Mouse (Mus musculus) lung, embryonic 15.5 days (tissue): ENCODE data around the gene Clcnkb. TPM values are rescaled to one million over a fixed set of nuclear protein-coding genes. Genes with fewer than 3 reads are reported as not detected.
A peak's percentile ranks its signal among the peaks of the same experiment; 100 is the strongest.

Experiments
- ATAC-seq: fragments of 200-750 bp; cut with Nextera tagmentation; 2 replicates; pipeline ENCODE4 v1.8.0; 2017; ENCODE audit warnings: moderate number of reproducible peaks, borderline replicate concordance; ENCODE audit not compliant: low FRiP score, low TSS enrichment; ENCODE audit errors: extremely low read depth
- H3K27ac ChIP-seq: fragments of 300-500 bp; sonication (generic); 2 replicates; pipeline ENCODE4 v1.5.1; 2015; ENCODE audit warnings: moderate library complexity, mild to moderate bottlenecking, inconsistent platforms
- H3K27me3 ChIP-seq: fragments of 300-500 bp; sonication (generic); 2 replicates; pipeline ENCODE4 v1.6.1; 2015; ENCODE audit warnings: inconsistent platforms
- H3K36me3 ChIP-seq: fragments of 300-500 bp; sonication (generic); 2 replicates; pipeline ENCODE4 v1.6.1; 2015; ENCODE audit warnings: inconsistent platforms
- H3K4me1 ChIP-seq: fragments of 300-500 bp; sonication (generic); 2 replicates; pipeline ENCODE4 v1.6.1; 2015; ENCODE audit warnings: inconsistent platforms
- H3K4me2 ChIP-seq: fragments of 300-500 bp; sonication (generic); 2 replicates; pipeline ENCODE4 v1.6.1; 2015; ENCODE audit warnings: inconsistent platforms, mild to moderate bottlenecking, moderate library complexity
- H3K4me3 ChIP-seq: fragments of 300-500 bp; sonication (generic); 2 replicates; pipeline ENCODE4 v1.5.1; 2015; ENCODE audit warnings: mild to moderate bottlenecking, inconsistent platforms
- H3K9ac ChIP-seq: fragments of 300-500 bp; sonication (generic); 2 replicates; pipeline ENCODE4 v1.6.1; 2015; ENCODE audit warnings: inconsistent platforms
- H3K9me3 ChIP-seq: fragments of 300-500 bp; sonication (generic); 2 replicates; pipeline ENCODE4 v1.6.1; 2016; ENCODE audit warnings: inconsistent platforms
- WGBS: fragments of 180-500 bp; shearing (Covaris S2); methylation state at CpG from one replicate; pipeline ENCODE4 v1.1.7; 2015; 5-methylcytosine and 5-hydroxymethylcytosine counted together
- polyA plus RNA-seq: library from polyadenylated mRNA; unstranded; fragments of >200 nt; fragmentation: Nextera tagmentation; extraction: Ambion mirVana; gene quantifications from 2 replicates; pipeline ENCODE4 v1.2.1, GENCODE M21; 2015

Gene Clcnkb
- polyA plus RNA-seq, result 0.16 TPM in 1 of 2 replicates, not detected in the other

DNA sequence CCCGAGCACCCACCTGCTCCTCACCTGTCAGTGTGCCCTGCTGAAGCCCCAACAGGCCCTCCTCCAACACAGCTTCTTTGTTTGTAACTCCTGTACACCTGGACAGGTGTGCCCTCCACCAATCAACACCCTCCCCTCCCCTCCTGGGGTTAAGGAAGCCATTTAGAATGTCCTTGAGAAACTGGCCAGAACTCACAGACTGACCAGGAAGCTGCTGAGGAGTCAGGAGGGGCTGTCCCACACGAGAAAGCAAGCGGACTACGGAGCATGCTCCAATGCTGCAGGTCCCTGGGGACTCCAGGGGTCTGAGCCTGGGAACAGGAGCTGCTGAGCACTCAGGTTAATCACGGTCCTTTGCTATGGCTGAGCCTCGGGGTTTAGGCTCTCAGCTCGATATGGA lies at the start of gene Clcnkb:
TSS of gene Clcnkb (minus strand) at position 91 of the 400 bp plus-strand sequence.
- Histone ChIP-seq H3K27me3 (peaks cover 6% of the 10 kb centered on the region; the same call in 1 of the 2 replicates), H3K9ac (no peak within 1 kb of the TSS)
- 67% methylated on average over 7 of the region's 7 CpGs for WGBS

DNA sequence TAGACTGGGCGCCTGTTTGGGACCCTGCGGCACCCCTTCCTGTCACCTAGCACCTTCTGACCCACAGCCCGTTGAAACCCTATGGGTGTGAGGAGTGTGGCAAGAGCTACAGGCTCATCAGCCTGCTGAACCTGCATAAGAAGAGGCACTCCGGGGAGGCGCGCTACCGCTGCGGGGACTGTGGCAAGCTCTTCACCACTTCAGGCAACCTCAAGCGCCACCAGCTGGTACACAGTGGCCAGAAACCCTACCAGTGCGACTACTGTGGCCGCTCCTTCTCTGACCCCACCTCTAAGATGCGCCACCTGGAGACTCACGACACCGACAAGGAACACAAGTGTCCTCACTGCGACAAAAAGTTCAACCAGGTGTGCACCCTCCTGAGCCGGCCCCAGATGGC lies 48.9 kb upstream of the Clcnkb start:
- Histone ChIP-seq H3K4me2 (no peak overlapping the region), H3K4me3 (no peak overlapping the region), H3K9me3 (no peaks in the 10 kb centered on the region), H3K27me3 (no peaks in the 10 kb centered on the region), H3K36me3 (peaks cover 74% of the 10 kb centered on the region), H3K9ac (no peak overlapping the region), H3K4me1 (no peaks in the 10 kb centered on the region; the same call in 1 of the 2 replicates), H3K27ac (no peak overlapping the region)
- ATAC-seq, result no peak
- 74% methylated on average over 16 of the region's 16 CpGs for WGBS

More for the DNA sequence above, at the start of gene Clcnkb:
- Histone ChIP-seq H3K4me2 (no peak within 1 kb of the TSS), H3K9me3 (no peaks in the 10 kb centered on the region), H3K36me3 (no peaks in the 10 kb centered on the region), H3K4me3 (no peak within 1 kb of the TSS), H3K27ac (no peak within 1 kb of the TSS), H3K4me1 (peaks cover 13% of the 10 kb centered on the region; the same call in 1 of the 2 replicates)
- ATAC-seq, result no peak

DNA sequence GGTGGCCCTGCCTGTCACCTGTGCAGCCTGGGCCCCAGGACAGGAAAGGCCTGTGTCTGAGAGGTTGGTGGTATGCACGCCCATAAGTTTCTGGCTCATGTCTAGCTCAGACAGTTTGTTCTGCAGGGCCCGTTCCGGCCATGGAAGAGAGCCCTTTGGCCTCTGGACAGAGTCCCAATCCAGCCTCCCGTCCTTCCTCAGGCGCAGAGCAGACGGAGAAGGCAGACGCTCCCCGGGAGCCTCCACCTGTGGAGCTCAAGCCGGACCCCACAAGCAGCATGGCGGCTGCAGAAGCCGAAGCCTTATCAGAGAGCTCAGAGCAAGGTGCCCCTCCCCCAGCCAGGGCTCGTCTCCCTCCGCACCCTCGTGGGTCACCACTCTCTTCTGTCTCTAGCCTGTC lies 47.7 kb upstream of the Clcnkb start:
- no peak overlapping the region for H3K27ac ChIP-seq
- H3K36me3 ChIP-seq, result peaks cover 62% of the 10 kb centered on the region
- no peak overlapping the region for H3K4me3 ChIP-seq
- H3K4me2 ChIP-seq, result no peak overlapping the region
- peaks cover 4% of the 10 kb centered on the region for H3K4me1 ChIP-seq
- no peak overlapping the region for H3K9ac ChIP-seq
- no peak for ATAC-seq
- no peaks in the 10 kb centered on the region for H3K27me3 ChIP-seq
- 62% methylated on average over 14 of the region's 14 CpGs for WGBS
- no peaks in the 10 kb centered on the region for H3K9me3 ChIP-seq

DNA sequence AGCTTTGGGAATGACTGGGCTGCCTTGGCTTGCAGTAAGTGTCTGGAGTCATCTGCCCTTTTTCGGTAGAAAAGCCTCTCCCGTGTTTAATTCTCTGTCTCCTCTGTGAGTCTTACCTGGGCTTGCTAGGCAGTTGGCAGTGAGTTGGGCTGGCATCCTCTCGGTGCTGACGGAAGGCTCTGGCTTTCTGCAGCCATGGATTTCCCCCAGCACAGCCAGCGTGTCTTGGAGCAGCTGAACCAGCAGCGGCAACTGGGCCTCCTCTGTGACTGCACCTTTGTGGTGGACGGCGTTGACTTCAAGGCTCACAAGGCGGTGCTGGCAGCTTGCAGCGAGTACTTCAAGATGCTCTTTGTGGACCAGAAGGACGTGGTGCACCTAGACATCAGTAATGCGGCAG lies 45.8 kb upstream of the Clcnkb start:
- Histone ChIP-seq H3K4me2 (no peak overlapping the region), H3K4me3 (no peak overlapping the region), H3K27ac (no peak overlapping the region), H3K36me3 (peaks cover 46% of the 10 kb centered on the region), H3K9me3 (no peaks in the 10 kb centered on the region), H3K9ac (no peak overlapping the region), H3K27me3 (no peaks in the 10 kb centered on the region), H3K4me1 (peaks cover 11% of the 10 kb centered on the region)
- 88% methylated on average over 12 of the region's 12 CpGs for WGBS
- ATAC-seq, result no peak

DNA sequence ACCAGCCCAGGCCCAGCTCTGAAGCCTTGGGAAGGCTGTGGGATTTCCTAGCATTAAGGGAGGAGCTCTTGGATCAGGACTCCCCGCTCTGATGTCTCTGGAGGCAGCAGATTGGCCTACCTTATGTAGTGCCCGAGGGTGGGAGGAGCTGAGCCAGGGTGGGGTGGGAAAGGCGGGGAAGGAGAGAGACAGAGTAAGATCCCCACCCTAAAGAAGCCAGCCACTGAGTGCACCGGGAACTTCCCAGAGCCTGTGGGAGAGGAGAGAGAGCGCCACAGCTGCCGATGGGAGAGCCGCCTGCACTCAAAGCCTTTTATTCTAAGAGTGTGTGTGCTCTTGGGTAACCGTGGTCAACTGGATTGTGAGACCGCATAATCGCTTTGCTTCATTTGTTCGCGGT lies 45.3 kb upstream of the Clcnkb start:
- H3K4me1 ChIP-seq, result peaks cover 11% of the 10 kb centered on the region
- H3K27me3 ChIP-seq, result no peaks in the 10 kb centered on the region
- no peak overlapping the region for H3K27ac ChIP-seq
- 69% methylated on average over 12 of the region's 12 CpGs for WGBS
- H3K36me3 ChIP-seq, result peaks cover 41% of the 10 kb centered on the region
- no peak overlapping the region for H3K9ac ChIP-seq
- no peak for ATAC-seq
- no peak overlapping the region for H3K4me2 ChIP-seq
- H3K4me3 ChIP-seq, result no peak overlapping the region
- no peaks in the 10 kb centered on the region for H3K9me3 ChIP-seq

DNA sequence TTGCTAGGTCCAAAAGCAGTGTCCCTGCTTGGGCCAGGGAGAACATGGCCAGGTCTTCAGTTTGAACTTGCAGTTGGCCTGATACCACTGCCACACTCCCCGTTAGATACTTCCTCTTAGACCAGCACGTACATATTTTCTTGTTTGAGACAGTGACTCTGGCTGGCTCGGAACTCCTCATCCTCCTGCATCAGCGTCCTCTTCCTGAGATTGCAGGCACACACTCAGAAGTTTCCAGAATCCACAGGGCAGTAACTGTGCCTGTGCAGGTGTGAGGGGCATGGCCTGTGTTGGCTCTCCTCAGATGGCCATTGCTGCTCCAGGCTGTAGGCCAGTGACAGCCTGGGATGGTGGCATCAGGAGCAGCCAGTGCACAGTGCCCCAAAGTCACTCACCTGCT lies 44.7 kb upstream of the Clcnkb start:
- Histone ChIP-seq H3K4me2 (no peak overlapping the region), H3K36me3 (peaks cover 35% of the 10 kb centered on the region)
- 91% methylated on average over 4 of the region's 4 CpGs for WGBS

DNA sequence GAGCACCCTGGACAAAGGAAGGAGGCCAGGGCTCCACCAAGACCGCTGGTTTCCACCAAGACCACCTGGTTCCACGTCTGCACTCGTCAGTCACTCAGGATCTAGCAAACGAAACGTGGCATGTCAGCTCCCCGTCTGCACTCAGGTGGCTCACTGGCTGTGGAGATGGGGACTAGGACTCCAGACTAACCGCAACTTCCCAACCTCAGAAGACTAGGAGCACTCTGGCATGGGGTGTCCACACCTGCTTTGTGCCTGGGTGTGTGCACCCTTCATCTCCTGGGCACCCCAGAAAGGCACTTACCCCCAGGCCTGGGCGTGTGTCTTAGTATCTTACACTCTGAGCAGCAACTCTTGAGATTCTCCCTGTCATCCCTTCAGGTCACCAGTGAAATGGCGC lies 44.0 kb upstream of the Clcnkb start:
- Histone ChIP-seq H3K36me3 (peaks cover 27% of the 10 kb centered on the region), H3K27ac (no peak overlapping the region), H3K9me3 (no peaks in the 10 kb centered on the region), H3K4me3 (no peak overlapping the region), H3K27me3 (no peaks in the 10 kb centered on the region), H3K4me1 (peaks cover 11% of the 10 kb centered on the region), H3K9ac (no peak overlapping the region), H3K4me2 (no peak overlapping the region)
- 85% methylated on average over 9 of the region's 9 CpGs for WGBS
- ATAC-seq, result no peak

More for the DNA sequence above, 44.7 kb upstream of the Clcnkb start:
- Histone ChIP-seq H3K9ac (no peak overlapping the region), H3K9me3 (no peaks in the 10 kb centered on the region), H3K27me3 (no peaks in the 10 kb centered on the region), H3K4me3 (no peak overlapping the region), H3K27ac (no peak overlapping the region), H3K4me1 (peaks cover 11% of the 10 kb centered on the region)
- no peak for ATAC-seq

DNA sequence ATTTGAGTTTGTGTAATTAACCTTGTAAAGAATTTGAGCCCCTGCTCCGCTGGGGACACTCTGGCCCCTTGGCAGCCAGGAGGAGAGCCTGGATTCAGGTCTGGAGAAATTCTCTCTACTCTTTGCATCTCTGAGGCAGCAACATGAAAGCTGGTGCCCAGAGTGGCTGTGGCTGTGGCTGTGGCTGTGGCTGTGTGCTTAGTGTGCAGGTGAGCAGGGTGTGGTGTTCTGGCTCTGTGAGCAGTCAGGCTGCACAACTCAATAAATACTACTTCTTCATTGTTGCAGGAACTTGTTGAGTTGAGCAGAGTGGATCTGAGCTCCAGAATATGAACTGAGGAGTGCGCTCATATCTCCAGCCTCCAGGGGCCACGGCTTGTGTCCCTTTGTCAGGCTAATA lies 43.1 kb upstream of the Clcnkb start:
- WGBS, result 60% methylated on average over 3 of the region's 3 CpGs
- no peak for ATAC-seq
- Histone ChIP-seq H3K27ac (peak overlapping the region; percentile 38; the same call in 1 of the 2 replicates), H3K4me1 (peaks cover 11% of the 10 kb centered on the region), H3K4me2 (no peak overlapping the region), H3K9ac (no peak overlapping the region), H3K4me3 (no peak overlapping the region), H3K27me3 (no peaks in the 10 kb centered on the region), H3K36me3 (peaks cover 19% of the 10 kb centered on the region), H3K9me3 (no peaks in the 10 kb centered on the region)

DNA sequence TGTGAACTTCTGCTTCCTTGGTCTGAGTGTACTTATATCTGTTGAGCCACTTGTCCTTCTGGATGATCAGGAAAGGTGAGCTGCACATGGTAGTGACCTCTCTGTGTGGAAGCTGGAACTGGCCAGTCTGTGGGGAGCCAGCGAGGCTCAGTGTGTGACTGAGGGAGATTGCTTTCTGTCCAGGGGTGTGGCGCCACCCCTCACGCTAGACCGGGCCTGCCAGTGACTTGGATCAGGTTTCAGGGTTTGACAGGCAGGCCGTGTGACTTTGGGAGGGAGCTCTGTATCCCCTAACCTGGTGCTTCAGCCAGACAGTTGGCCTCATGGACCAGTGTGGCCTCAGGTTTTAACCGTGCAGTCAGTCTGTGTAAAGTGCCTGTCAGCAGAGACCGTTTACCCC lies 42.4 kb upstream of the Clcnkb start:
- Histone ChIP-seq H3K36me3 (peaks cover 13% of the 10 kb centered on the region), H3K27me3 (no peaks in the 10 kb centered on the region), H3K4me1 (peaks cover 11% of the 10 kb centered on the region), H3K9ac (no peak overlapping the region), H3K4me3 (no peak overlapping the region), H3K9me3 (no peaks in the 10 kb centered on the region), H3K4me2 (no peak overlapping the region), H3K27ac (peak overlapping the region; percentile 38; the same call in 1 of the 2 replicates)
- 15% methylated on average over 7 of the region's 7 CpGs for WGBS
- ATAC-seq, result peak; percentile 35; the same call in 1 of the 2 replicates

DNA sequence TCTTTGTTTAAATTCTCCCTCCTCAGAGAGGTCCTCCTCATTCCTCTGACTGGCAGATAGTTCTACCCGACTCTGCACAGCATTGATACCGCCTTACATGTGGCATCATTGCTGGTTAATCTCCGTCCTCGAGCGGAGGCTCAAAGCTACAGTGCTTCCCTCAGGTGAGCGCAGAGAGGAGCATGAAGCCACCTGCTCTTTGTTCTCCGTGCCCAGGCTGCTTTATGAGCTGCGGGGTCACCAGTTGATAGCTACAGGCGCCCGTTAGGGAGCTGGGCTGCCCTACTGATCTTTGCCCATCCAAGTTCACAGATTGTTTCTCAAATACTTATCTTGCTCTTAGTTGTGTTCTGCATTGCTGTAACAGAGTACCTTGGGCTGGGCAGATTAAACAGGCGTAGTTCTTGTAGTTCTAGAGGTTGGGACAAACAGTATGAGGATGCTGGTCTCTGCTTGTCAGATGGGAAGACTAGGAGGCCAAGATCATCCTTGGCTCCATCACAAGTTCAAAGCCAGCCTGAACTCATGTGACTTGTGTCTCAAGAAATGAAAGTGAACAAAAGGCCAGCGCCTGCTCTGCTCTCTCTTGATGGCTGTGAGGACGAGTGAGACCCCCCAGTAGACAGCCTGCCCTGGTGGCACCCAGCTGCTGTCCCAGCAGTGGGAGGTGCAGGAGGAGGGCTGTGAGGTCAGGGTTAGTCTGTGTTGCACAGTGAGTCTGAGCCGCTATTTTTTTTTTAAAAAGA lies 40.6 kb upstream of the Clcnkb start:
- no peak overlapping the region for H3K27ac ChIP-seq
- no peak overlapping the region for H3K4me2 ChIP-seq
- H3K27me3 ChIP-seq, result no peaks in the 10 kb centered on the region
- no peaks in the 10 kb centered on the region for H3K9me3 ChIP-seq
- WGBS, result 86% methylated on average over 14 of the region's 14 CpGs
- no peak for ATAC-seq
- H3K4me1 ChIP-seq, result peaks cover 11% of the 10 kb centered on the region
- H3K36me3 ChIP-seq, result peaks cover 13% of the 10 kb centered on the region; the same call in 1 of the 2 replicates
- H3K9ac ChIP-seq, result no peak overlapping the region
- H3K4me3 ChIP-seq, result no peak overlapping the region

DNA sequence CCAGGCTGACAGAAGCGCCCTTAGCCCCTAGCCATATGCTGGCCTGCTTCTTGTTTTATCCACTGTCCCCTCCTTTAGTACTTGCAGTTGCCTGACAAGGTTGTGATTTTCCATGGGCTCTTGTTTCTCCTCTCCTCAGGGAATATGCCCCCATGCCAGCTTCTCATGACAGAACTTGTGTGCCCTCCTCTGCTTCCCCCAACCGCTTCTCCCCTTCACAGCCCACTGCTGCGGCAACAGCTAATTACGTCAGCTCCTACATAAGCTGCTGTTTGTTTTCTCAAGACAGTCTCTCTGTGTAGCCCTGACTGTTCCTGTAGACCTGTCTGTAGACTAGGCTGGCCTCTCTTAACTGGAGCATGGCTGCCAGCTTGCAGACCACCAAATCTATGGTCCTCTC lies 39.7 kb upstream of the Clcnkb start:
- Histone ChIP-seq H3K9me3 (no peaks in the 10 kb centered on the region), H3K4me3 (no peak overlapping the region), H3K27me3 (no peaks in the 10 kb centered on the region), H3K4me1 (peaks cover 11% of the 10 kb centered on the region), H3K9ac (no peak overlapping the region), H3K36me3 (peaks cover 13% of the 10 kb centered on the region; the same call in 1 of the 2 replicates), H3K27ac (no peak overlapping the region), H3K4me2 (no peak overlapping the region)
- ATAC-seq, result no peak
- WGBS, result 68% methylated on average over 4 of the region's 4 CpGs

DNA sequence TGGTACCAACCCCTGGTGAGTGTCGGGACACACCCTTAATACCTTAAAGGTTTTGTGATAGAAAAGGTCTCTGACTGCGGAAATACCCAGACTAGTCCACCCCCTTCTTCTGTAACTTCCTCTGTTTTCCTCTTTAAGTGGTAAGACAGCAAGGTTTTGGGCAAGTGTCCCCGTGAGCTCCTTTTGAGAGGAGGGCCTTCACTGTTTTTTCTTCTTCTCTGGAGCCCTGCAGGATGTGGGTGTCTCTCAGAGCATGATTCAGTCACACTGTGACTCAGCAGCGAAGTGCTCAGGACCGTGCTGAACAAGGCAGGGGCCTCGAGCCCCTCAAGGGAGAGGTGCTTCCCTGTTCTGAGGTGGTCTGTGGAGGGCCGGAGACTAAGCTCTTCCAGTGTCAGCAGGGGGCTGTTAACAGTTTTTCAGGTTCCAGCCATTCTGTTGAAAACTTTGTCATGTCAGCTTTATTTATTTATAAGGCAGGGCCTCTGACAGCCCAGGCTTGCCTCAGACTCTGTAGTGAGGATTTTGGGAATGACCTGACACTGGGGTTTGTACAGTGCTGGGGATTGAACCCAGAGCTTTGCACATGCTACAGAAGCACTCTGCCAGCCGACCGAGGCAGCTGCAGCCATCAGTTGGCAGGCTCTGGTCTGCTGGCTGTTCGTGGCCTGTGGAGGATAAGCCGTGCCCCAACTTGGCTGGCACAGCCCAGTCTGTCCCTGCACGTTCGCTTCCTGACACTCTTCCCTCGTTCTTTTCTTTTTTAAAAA lies 39.0 kb upstream of the Clcnkb start:
- Histone ChIP-seq H3K4me2 (no peak overlapping the region), H3K4me1 (peaks cover 11% of the 10 kb centered on the region), H3K4me3 (no peak overlapping the region), H3K27ac (no peak overlapping the region), H3K27me3 (no peaks in the 10 kb centered on the region), H3K36me3 (peaks cover 11% of the 10 kb centered on the region; the same call in 1 of the 2 replicates), H3K9me3 (no peaks in the 10 kb centered on the region), H3K9ac (no peak overlapping the region)
- 58% methylated on average over 14 of the region's 14 CpGs for WGBS
- no peak for ATAC-seq
